Mouse (Mus musculus): Measurements from ENCODE around the gene Dlg2.

Dlg2 gene

DNA sequence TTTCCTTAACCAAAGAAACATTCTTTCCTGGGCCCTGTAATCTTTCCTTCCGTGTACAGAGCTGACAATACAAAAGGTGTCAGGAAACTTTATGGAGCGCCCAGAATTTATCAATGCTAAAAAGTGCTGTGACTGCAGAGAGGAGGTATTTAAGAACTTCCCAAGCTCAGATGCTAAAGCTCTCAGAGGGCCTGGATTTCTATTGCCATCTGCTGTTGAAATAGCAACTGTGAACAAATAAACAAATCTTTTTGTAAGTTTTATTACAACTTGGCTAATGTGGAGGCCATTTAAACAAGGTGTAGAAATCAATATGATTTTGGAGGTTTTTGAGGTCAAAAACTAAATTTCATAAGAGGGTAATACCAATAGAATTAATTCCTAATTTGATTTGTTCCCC is 1570.8 kb downstream of the Dlg2 start:
- no peak for DNase-seq (ENCODE audit: low read depth, low spot score)

DNA sequence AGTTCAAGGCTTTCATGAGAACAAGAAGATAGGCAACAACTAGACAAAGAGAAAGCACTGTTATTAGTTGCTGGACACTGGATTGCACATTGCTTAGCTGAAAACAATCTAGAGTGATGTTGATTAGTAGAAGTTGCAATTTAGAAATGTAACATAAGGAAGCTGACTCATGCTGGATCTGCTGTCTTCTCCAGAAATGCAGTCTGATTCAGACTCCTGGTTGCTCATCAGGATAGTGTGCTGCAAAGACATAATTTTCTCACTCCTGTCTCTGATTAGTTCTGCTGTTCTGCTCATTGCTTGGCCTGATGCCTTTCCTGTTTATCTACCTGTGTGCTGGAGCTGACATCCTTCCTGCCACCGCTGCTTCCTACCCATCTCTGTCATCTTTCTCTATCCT is 1572.4 kb downstream of the Dlg2 start:
- no peak for DNase-seq (ENCODE audit: low read depth, low spot score)

DNA sequence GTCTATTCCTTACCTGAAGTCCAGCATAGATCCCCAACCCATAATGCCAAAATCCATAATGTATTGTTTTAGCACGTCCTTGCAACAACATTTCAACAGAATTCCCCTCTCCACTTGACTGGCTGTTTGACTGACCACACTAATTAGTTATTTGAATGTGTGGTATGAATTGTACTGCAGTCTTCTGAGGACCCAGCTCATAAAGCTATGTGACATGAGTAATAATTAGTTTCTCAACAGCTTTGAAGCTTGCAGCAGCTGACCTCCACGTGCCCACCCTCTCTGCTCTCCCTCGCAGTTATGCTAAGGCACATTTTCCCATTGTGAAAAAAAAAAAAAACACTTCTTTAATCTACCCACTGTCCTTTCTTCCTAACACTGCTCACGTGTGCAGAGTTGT is 1590.4 kb downstream of the Dlg2 start:
- no peak for DNase-seq (ENCODE audit: low read depth, low spot score)

DNA sequence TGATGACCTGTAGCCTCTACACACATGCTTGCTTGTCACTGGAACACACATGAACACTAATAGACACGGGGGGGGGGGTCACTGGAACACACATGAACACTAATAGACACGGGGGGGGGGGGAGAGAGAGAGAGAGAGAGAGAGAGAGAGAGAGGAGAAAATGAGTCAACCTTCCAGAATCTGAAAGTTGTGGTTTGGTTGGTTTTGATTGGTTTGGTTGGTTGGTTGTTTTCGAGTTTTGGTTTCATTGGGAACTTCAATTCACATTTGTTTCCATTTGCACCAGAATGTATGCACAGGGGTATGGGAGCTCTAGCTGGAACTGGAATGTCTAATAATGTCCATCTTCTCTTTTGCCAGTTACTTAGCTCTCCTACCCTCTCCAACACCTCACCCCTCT is 1611.0 kb downstream of the Dlg2 start:
- no peak for DNase-seq (ENCODE audit: low read depth, low spot score)

DNA sequence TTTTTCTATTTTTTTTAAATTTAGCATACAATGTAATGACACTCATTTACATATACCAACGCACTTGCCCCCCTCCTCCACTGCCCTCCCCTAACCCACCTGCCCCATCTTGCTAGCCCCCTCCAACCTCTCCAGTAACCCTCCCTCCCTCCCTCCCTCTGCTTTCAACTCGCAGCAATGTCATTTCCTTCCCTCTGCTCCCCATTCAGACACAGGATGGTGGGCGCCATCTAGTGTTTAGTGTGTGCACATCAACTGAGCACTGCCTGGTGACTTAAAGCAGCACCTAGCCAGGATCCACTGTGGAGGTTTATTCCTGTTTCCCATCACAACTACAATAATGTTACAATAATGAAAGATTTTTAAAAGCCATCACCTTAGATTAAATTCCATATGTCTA is 1617.4 kb downstream of the Dlg2 start:
- DNase-seq (ENCODE audit: low read depth, low spot score), result peak; percentile 27

DNA sequence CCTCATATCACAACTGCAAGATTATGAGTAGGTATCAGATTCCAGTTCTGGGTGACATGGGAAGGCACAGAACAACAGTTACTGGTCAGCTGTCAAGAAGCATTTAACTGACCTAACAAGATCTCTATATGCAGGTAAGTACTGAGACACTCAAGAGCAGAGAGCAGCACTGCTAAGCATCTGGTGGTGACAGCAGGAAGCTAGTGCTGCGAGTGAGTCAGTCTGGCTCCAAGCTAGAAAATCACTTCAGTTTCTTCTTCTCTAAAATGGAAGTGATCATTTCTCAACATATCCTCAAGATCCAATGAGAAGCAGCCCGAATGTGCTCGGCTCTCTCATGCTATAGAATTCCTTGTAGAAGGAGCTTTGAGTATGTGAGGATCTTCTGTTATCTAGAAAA is 1618.7 kb downstream of the Dlg2 start:
- DNase-seq (ENCODE audit: low read depth, low spot score), result no peak

DNA sequence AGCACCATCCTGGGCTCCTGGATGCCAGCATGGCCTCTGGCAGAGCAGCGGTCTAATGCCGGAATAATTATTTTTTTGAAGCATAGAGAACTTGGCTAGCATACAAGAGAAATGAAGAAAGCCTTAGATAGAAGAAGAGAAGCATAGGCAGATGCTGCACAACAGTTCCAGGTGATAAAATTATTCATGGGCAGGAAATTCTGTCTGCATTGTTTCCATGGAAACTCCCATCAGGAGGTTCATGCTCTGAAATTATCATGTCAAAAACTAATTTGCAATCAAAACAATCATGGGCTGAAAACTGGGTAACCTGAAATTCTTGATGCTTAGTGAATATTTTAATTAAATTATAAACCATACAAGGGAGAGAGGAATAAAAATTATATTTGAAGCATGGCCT is 1624.4 kb downstream of the Dlg2 start:
- DNase-seq (ENCODE audit: low read depth, low spot score), result no peak

DNA sequence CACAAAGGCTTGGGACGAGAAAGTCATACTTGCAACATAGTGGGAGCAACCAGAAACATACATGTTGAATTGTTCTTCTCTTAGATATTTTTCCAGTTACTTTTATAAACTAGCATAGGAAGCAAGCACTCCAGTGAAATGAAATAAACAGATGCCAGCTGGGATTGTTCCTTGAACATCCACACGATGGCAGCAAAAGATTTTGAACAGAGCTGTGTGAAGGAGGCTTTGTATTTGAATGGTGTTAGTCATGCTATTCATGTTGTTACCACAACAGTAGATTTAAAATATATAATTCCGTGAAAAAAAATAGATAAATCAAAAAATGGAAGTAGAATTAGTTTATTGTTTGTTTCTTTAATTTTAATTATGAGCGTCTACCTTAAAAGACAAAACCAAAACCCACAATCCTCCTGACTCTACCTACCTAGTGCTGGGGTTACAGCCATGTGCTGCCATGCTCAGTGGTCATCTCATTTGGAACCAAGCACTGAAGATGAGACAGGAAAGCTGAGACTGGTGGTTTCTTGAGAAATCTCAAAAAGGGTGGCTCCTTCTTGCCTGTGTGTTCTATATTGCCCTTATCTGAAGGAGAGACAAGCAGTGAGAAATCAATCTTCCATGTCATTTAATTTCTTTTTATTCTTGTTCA is 1626.5 kb downstream of the Dlg2 start:
- peak; percentile 38 for DNase-seq (ENCODE audit: low read depth, low spot score)

DNA sequence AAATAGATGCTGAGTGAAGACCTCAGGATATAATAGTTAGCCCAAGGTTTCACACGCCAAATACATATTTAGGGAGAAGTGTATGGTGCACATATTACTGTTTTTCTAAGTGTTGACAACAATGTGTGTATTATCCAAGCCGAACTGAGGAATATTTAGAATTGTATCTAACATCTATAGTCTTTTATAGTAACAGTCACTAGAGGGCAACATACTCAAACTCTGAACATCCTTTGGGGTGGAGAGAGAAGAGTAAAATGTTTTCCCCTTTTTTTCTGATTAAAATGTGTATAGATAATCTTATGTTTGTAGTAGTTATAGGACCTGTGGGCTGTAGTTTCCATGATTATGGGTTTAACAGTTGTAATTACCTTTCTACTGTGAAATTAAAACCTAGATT is 1629.0 kb downstream of the Dlg2 start:
- DNase-seq (ENCODE audit: low read depth, low spot score), result peak; percentile 1

DNA sequence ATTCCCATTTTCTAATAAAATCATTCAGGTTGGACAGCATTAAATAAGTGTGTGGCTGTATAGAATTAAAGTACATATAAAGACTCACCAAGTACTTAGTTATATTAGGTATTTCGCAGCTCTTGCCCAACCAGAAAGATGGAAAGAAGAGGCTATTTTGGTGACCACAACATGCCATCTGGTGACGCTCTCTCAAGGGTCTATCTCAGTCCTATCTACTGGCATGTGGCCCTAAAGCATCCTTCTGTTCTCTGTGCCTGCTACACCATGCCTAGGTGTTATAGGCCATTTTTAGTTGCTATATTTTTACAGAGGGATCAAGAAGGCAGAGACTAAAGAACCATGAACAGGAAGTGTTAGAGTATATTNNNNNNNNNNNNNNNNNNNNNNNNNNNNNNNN is 1629.5 kb downstream of the Dlg2 start:
- DNase-seq (ENCODE audit: low read depth, low spot score), result no peak

DNA sequence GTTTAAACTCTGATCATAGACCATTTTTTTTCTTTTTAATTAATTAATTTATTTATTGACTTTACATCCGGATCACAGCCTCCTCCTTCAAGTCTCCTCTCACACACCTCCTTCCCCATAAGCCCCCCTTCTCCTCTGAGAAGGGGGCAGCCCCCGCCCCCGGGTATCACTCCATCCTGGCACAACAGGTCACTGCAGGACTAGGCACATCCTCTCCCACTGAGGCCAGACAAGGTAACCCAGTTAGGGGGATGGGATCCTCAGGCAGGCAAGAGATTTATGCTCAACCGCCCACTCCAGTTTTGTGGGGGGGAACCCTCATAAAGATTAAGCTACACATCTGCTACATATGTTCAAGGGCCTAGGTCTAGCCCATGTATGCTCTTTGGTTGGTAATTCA is 1636.6 kb downstream of the Dlg2 start:
- no peak for DNase-seq (ENCODE audit: low read depth, low spot score)

DNA sequence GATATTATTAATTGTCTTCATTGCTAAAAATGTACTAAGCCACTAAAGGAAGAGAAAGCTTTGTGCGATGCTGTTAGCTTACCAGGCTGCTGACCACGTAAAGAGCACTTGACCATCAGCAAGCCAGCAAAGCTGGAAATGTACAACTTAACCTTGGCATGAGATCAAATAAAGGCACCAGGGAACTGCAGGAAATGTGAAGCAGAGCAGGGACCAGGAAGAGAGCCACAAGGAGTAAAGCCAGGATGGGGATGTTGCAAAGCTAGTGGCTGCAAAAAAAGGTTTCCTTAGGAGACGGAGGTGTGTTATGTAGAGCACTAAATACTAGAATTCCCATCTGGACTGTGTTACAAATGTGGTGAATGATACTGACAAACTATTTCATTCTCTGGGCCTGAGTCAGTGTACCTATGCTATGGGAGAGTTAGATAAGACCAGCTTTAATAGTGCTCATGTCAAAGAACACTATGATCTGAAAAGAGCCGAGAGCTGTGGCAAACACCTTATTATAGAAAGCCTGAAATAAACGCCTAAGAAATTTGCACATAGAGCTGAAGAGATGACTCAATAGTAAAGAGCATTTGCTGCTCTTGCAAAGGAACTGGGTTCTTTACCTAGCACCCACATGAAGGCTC is 1638.9 kb downstream of the Dlg2 start:
- no peak for DNase-seq (ENCODE audit: low read depth, low spot score)

DNA sequence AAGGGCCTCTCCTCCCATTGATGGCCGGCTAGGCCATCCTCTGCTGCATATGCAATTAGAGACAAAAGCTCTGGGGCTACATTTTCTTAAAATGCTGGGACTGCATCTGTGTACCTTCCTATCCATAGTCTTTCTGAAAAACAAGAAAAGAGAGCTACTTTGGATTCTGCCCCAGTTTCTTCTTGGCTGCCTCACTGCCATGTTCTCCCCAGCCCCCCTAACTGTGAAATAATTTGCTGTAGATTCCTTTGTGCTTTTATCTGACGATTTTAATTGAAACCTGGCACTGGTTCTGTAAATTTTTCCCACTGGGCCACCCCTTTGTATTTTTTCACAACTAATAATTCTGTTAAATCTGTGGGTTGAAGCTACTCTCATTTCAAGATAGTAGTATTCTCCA is 1646.8 kb downstream of the Dlg2 start:
- DNase-seq (ENCODE audit: low read depth, low spot score), result no peak

DNA sequence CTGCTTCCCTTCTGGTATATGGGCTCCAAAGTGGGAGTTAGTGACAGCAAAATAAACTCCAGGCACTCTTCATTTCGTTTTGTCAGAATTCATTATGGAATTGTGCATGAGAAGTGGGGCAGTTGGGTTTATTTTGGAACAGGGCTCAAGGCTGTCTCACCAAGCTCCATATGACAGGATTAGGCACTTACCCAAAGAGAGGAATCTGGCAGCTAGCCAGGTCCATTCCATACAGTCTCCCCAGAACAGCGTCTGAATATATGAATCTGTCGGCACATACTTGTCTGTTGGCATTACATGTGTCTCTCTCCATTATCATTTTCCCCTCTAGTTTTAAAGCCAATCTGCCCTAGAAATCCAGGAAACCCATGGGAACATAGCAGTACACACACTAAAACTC is 1649.4 kb downstream of the Dlg2 start:
- no peak for DNase-seq (ENCODE audit: low read depth, low spot score)

DNA sequence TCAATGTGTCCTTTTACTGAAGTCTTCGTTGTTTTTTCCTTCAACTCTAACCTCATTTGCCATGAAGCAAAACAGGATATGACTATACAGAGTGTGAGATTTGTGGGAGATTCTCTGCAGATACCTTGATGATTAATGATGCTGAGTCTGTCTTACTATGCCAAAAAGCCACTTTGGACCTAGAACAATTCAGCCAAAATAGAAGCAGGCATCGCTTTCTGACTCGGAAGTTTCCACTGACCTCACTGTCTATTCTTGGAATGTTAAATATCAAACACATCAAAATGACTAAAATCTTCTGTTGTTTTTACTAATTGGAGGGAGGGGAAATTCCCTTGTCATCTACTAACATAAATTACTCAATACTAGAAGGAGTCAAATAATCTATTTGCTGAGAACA is 1657.8 kb downstream of the Dlg2 start:
- DNase-seq (ENCODE audit: low read depth, low spot score), result no peak

DNA sequence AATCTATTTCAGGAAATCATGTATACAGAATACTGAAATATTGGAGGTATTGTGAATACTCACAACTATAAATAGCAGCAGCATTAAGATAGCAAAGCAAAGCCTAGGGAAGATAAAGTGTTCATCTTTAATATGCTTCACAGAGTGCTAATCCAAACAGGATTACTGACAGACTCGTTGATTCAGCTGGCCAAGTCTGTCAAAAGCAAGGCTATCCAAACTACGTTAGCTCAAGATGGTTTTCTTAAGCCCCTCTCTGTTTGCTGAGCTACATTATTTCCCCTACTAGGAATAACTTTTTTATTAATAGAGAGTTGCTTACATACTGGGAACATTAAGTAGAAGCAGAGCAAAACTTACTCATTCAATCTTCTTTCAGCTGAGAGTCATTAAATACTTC is 1659.2 kb downstream of the Dlg2 start:
- no peak for DNase-seq (ENCODE audit: low read depth, low spot score)

DNA sequence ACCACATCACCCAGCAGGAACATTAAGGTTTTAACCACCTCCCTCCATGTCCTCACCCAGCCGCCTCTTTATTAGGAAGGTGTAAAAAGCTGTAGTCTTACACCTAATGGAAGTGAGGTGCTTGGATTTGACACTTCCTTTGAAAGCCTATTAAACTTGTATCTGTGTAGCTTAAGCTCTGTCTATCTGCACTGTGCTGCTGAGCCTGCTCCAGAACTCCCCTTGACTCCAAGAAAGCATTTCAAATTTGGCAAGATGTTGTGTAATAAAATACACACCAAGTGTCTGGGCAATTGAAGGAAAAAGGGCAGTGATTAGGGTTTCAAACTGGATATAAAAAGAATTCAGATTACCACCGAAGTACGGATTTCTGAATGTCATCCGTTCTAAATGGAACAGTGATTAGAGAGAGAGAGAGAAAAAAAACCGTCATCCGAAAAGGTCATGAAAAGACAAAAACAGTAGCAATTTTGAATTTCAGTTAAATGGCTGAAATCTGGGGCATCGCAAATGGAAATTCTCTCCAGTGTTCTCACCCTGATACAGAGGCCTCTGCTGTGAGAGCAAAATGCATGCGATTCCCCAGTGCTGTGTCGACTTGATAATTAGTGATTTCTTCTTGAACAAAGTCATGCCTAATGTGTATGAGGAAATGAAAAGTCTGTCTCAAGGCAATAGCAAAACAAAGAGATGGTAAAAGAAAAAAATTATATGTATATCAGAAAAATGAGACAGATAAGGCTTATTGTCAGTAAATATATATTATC is 1663.8 kb downstream of the Dlg2 start:
- no peak for DNase-seq (ENCODE audit: low read depth, low spot score)

DNA sequence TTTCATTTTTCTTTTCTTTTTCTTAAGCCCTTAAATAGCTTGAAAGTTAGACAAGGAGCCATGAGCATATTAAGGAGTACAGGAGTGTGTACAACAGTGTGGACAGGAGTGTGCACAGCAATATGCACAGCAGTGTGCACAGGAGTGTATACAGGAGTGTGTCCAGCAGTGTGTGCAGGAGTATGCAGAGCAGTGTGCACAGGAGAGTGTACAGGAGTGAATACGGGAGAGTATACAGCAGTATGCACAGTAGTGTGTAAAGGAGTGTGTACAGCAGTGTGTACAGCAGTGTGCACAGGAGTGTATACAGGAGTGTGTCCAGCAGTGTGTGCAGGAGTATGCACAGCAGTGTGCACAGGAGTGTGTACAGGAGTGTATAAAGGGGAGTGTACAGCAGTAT is 1671.0 kb downstream of the Dlg2 start:
- DNase-seq (ENCODE audit: low read depth, low spot score), result no peak

DNA sequence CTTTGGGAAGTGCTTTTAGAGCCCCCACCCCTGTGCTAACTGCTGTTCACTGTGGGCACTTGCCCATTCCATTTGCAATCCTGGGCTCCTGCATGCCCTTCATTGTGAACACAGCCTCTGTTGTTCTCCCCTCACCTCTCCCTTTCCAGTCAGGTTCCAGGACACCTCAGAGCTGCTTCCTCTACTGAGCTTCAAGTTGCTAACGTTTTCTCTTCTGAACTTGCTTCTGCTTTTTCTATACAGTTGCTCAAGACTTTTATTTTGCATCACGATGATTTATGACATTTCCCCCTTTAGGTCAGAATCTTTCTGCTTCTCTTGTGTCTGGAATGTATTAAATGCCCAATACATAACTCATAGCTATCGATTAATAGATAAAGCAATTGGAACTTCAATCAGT is 1674.3 kb downstream of the Dlg2 start:
- no peak for DNase-seq (ENCODE audit: low read depth, low spot score)

DNA sequence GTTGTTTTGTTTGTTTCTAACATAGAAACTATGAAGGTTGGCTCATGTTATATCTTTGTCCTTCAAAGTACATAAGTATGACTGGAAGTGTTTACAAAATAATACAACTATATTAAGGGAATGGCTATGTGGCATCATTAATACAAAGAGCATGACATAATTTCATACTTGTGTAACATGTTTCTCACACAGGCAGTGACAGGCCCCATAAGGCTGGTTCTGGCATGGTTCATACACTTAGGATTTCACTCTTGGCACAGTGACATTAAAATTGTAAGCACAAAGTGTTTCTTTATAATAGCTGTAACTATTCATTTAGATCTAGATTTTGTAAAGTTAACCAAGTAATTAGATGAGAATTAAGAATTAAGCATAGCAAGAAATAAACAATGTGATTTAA is 1678.1 kb downstream of the Dlg2 start:
- DNase-seq (ENCODE audit: low read depth, low spot score), result no peak

DNA sequence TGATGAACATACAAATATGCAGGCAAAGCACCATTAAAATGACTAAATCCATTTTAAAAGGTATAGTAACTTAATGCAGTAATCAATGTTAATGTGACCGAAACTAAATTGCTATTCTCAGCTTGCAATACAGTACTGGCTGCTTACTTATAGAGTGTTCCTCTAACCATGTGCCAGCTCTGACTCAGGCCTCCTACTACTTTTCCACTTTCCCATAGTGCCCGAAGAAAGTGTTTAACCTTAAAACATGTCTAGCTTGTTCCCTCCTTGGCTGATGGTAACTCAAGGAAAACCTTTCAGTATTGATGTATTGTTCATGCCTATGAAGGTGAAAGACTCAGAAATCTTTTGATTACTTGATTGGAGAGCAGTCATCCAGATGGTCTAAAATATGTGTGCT is 1686.7 kb downstream of the Dlg2 start:
- no peak for DNase-seq (ENCODE audit: low read depth, low spot score)

DNA sequence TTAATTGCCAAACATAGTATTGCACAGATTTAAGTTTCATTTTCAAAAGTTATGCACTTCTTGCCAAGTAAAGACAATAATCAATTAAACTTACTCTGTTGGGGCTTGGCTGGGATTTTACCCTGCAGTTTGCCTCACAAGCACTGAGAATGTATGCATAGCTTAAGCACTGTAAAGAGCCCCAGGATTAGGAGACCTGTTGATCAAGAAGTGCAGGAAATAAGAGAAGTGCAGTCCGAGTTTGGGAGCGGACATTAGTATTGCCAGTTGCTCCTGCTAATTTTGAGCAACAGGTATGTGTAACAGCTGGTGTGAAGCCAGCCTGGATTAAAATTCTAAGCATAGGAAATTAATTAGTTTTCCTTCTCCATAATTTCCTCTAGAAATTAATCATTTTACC is 1687.8 kb downstream of the Dlg2 start:
- DNase-seq (ENCODE audit: low read depth, low spot score), result no peak

DNA sequence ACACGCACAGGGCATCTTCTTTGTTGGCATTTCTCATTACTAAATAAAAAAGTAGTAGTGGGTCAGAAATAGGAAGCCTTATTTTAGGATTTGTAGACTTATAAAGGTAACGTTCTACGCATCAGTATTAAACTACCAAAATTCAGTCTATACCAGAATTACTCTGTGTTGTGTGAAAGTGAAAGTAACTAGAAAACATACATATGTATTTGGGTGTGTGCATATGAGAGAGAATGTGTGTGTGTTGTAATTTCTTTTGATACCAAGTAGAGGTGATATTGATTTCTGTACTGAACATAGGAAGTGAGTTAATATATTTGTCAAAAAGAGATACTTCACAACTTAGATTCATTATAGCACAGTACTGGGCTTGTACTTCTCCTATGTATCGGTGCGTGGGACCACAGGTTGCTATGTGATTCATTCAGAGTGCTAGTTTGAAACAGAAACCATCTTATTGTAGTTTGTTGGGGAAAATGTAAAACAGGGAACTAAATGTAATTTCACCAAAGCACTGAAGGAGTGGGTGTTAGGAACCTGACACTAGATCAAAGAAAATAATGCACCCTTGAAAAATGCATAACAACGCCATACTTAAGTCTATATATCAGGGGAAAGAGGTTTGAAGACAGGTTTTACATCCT is 1688.5 kb downstream of the Dlg2 start:
- no peak for DNase-seq (ENCODE audit: low read depth, low spot score)
